ENCODE assay signal across 10 mouse cellular contexts in the genomic region with DNA sequence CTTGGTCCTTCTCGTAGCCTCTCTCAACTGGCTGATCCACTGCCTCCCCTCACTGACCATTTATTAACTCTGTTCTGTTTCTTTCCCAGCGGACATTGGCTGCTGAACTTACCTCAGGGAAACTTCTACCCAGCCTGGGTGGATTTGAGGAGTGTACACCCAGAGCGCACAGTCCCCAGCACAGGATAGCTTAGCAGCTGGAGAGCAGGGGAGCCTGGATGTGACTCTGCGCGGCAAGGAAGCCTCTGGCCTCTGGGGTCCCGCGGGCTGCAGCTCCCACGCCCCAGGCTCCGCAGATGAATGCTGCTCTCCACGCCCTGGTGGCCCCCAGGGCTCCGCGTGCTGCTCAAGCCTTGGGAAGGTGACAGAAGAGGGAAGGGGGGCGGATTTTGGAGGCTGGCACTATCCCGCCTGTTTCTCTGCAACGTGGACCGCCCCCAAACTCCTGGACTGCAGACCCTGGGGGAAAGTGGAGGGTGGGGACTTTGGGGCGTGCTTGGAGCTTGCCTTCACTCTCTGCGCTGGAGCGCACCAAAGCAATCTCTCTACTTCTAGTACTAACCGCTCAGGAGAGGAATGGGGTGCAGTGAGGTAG. TPM values are rescaled to one million over a fixed set of nuclear protein-coding genes. Genes with fewer than 3 reads are reported as not detected.
DNase-seq lines count a peak whose midpoint lies in the region; ATAC-seq and TF ChIP-seq lines count a peak whose summit lies in the region.
"Had no signal": no experiment of that assay in that cellular context is flagged by ENCODE, and none has a peak within 500 bp of the region (broad histone marks: within the 10 kb centered on the region; RNA-seq: fewer than 3 reads in every experiment).

A gene (minus strand): TSS at position 370 of the 595 bp plus-strand sequence.

- H3K27me3 ChIP-seq in lung, embryonic 15.5 days = peaks cover 16% of the 10 kb centered on the region
- H3K27me3 ChIP-seq in heart, embryonic 10.5 days (ENCODE audit: insufficient read depth, poor library complexity, severe bottlenecking) = peaks cover 40% of the 10 kb centered on the region
- 0 out of 2 replicates have a peak, but pooled peaks cover 4% of the 10 kb centered on the region for H3K27me3 ChIP-seq in intestine, postnatal 0 days (replicated peaks; ENCODE audit: control insufficient read depth, insufficient read depth, low read length)
- H3K27me3 ChIP-seq in stomach, postnatal 0 days (ENCODE audit: control insufficient read depth, insufficient read depth, low read length) = no peaks in the 10 kb centered on the region

- H3K36me3 ChIP-seq in lung, embryonic 15.5 days = no peaks in the 10 kb centered on the region
- no peaks in the 10 kb centered on the region for H3K36me3 ChIP-seq in heart, embryonic 10.5 days
- H3K36me3 ChIP-seq in intestine, postnatal 0 days (ENCODE audit: control insufficient read depth, insufficient read depth) = no peaks in the 10 kb centered on the region
- no peaks in the 10 kb centered on the region for H3K36me3 ChIP-seq in stomach, postnatal 0 days (ENCODE audit: control insufficient read depth, insufficient read depth, low read length)

- peak within 1 kb of the TSS; percentile 36 for H3K4me2 ChIP-seq in lung, embryonic 15.5 days
- H3K4me2 ChIP-seq in intestine, postnatal 0 days (replicated peaks; ENCODE audit: low read depth) = peak within 1 kb of the TSS; percentile 24; the same call in 1 of the 2 replicates
- peak within 1 kb of the TSS; percentile 40 for H3K4me2 ChIP-seq in stomach, postnatal 0 days (replicated peaks; ENCODE audit: low read depth)

- 12% methylated on average over 20 of the region's 20 CpGs for WGBS in lung, embryonic 15.5 days
- 24% methylated on average over 20 of the region's 20 CpGs for WGBS in heart, embryonic 10.5 days
- WGBS in intestine, postnatal 0 days = 16% methylated on average over 19 of the region's 20 CpGs
- WGBS in stomach, postnatal 0 days = 13% methylated on average over 20 of the region's 20 CpGs

- DNase-seq in lung, postnatal 36 days = no peak
- DNase-seq in heart, embryonic 10.5 days (ENCODE audit: low spot score) = no peak
- no peak for DNase-seq in stomach, postnatal 0 days (ENCODE audit: low spot score)
- no peak for DNase-seq in layer of hippocampus, postnatal 10 days (ENCODE audit: low spot score in 2 of 2)
- no peak for DNase-seq in liver
- DNase-seq: cerebellum, postnatal 36 days had no signal

- no peaks in the 10 kb centered on the region for H3K4me1 ChIP-seq in lung, embryonic 15.5 days
- peaks cover 5% of the 10 kb centered on the region; the same call in 1 of the 2 replicates for H3K4me1 ChIP-seq in heart, embryonic 10.5 days
- no peaks in the 10 kb centered on the region for H3K4me1 ChIP-seq in intestine, postnatal 0 days (replicated peaks; ENCODE audit: control insufficient read depth, insufficient read depth, low read length)
- H3K4me1 ChIP-seq in stomach, postnatal 0 days (replicated peaks; ENCODE audit: control insufficient read depth, insufficient read depth) = no peaks in the 10 kb centered on the region

- 0 out of 2 replicates have a peak within 1 kb of the TSS, but pooled peaks have one; percentile 6 for H3K4me3 ChIP-seq in lung, embryonic 15.5 days
- peak within 1 kb of the TSS; percentile 43 for H3K4me3 ChIP-seq in heart, embryonic 10.5 days
- no peak within 1 kb of the TSS for H3K4me3 ChIP-seq in intestine, postnatal 0 days (ENCODE audit: low read depth, low read length)
- H3K4me3 ChIP-seq in stomach, postnatal 0 days (ENCODE audit: low read depth, low read length) = peak within 1 kb of the TSS; percentile 15; the same call in 1 of the 2 replicates

- TF ChIP-seq EP300 in stomach, postnatal 0 days (optimal IDR thresholded peaks at IDR 0.05) = no peak

- TF ChIP-seq CTCF in intestine, postnatal 0 days (IDR thresholded peaks at IDR 0.05; ENCODE audit: low read depth) = no peak
- TF ChIP-seq CTCF in stomach, postnatal 0 days (IDR thresholded peaks at IDR 0.05; ENCODE audit: low read depth) = no peak

- 0 out of 2 replicates have a peak, but pooled peaks have one; percentile 23 for ATAC-seq in lung, embryonic 15.5 days (ENCODE audit: borderline replicate concordance, extremely low read depth, low FRiP score, low TSS enrichment)
- ATAC-seq in intestine, postnatal 0 days = no peak
- ATAC-seq in stomach, postnatal 0 days (ENCODE audit: low FRiP score, low TSS enrichment) = no peak
- no peak for ATAC-seq in megakaryocyte-erythroid progenitor cell, adult 5-6 weeks (replicated peaks; ENCODE audit: low FRiP score, low TSS enrichment, poor library complexity, severe bottlenecking)

- no peak within 1 kb of the TSS for H3K9ac ChIP-seq in lung, embryonic 15.5 days
- H3K9ac ChIP-seq in intestine, postnatal 0 days (ENCODE audit: low read depth, low read length) = no peak within 1 kb of the TSS
- H3K9ac ChIP-seq in stomach, postnatal 0 days (ENCODE audit: low read length) = no peak within 1 kb of the TSS

- H3K27ac ChIP-seq in lung, embryonic 15.5 days = no peak within 1 kb of the TSS
- H3K27ac ChIP-seq in heart, embryonic 10.5 days = no peak within 1 kb of the TSS; the same call in 1 of the 2 replicates
- H3K27ac ChIP-seq in intestine, postnatal 0 days (ENCODE audit: low read depth, low read length) = no peak within 1 kb of the TSS
- no peak within 1 kb of the TSS for H3K27ac ChIP-seq in stomach, postnatal 0 days (replicated peaks)

- no peaks in the 10 kb centered on the region for H3K9me3 ChIP-seq in lung, embryonic 15.5 days
- no peaks in the 10 kb centered on the region for H3K9me3 ChIP-seq in heart, embryonic 10.5 days
- H3K9me3 ChIP-seq in intestine, postnatal 0 days (ENCODE audit: control insufficient read depth) = no peaks in the 10 kb centered on the region
- no peaks in the 10 kb centered on the region for H3K9me3 ChIP-seq in stomach, postnatal 0 days (ENCODE audit: control insufficient read depth, low read length)

RNA-seq across cellular contexts. Expression of the gene that starts here (rescaled TPM):
- 0.88 and 1.2 TPM in 2 replicates for polyA plus RNA-seq in lung, embryonic 15.5 days (2015; fragmentation: Nextera tagmentation; extraction: Ambion mirVana)
- polyA plus RNA-seq in heart, embryonic 10.5 days (2016; fragmentation: Nextera tagmentation; extraction: Ambion mirVana) = 0.13 and 0.17 TPM in 2 replicates
- 0.14 TPM in 2 replicates for polyA plus RNA-seq in intestine, postnatal 0 days (2015; fragmentation: Nextera tagmentation; extraction: Ambion mirVana)
- 0.18 and 0.29 TPM in 2 replicates for polyA plus RNA-seq in stomach, postnatal 0 days (2015; fragmentation: Nextera tagmentation; extraction: Ambion mirVana)
- total RNA-seq in layer of hippocampus, postnatal 10 days (2021) = under 1 TPM; 0.54 to 0.75 TPM
- not detected in 2 replicates for total RNA-seq in megakaryocyte-erythroid progenitor cell, adult 5-6 weeks (2014; fragmentation: Nextera tagmentation)
- total RNA-seq in megakaryocyte-erythroid progenitor cell, adult 5-6 weeks (2017) = not detected in 2 replicates
- total RNA-seq: neutrophil, adult 5-6 weeks had no signal
